In genomic region chr8:94385506-94386213, GRCm38 (mm10) we compare ENCODE assay signal across 8 mouse cellular contexts. TPM values are rescaled to one million over a fixed set of nuclear protein-coding genes. Genes with fewer than 3 reads are reported as not detected.
DNase-seq lines count a peak whose midpoint lies in the region; ATAC-seq and TF ChIP-seq lines count a peak whose summit lies in the region.

No protein-coding gene starts in this region.

- H3K27ac ChIP-seq in lung, embryonic 15.5 days = peak overlapping the region; percentile 77
- H3K27ac ChIP-seq in embryonic fibroblast, embryonic 13.5 days (ENCODE audit: insufficient read depth, low read length) = peak overlapping the region; percentile 66
- peak overlapping the region; percentile 84 for H3K27ac ChIP-seq in intestine, embryonic 15.5 days
- H3K27ac ChIP-seq in neural tube, embryonic 14.5 days (ENCODE audit: low read depth, low read length) = peak overlapping the region; percentile 96

- no peaks in the 10 kb centered on the region for H3K27me3 ChIP-seq in lung, embryonic 15.5 days
- no peaks in the 10 kb centered on the region for H3K27me3 ChIP-seq in intestine, embryonic 15.5 days (replicated peaks)
- H3K27me3 ChIP-seq in neural tube, embryonic 14.5 days (ENCODE audit: control insufficient read depth, insufficient read depth, low read length) = no peaks in the 10 kb centered on the region

- peaks cover 17% of the 10 kb centered on the region for H3K4me1 ChIP-seq in lung, embryonic 15.5 days
- H3K4me1 ChIP-seq in embryonic fibroblast, embryonic 13.5 days (ENCODE audit: control insufficient read depth, insufficient read depth, low read length) = peaks cover 5% of the 10 kb centered on the region; the same call in 1 of the 2 replicates
- peaks cover 11% of the 10 kb centered on the region for H3K4me1 ChIP-seq in intestine, embryonic 15.5 days (replicated peaks)
- peaks cover 13% of the 10 kb centered on the region; the same call in 1 of the 2 replicates for H3K4me1 ChIP-seq in neural tube, embryonic 14.5 days (ENCODE audit: control insufficient read depth, insufficient read depth, low read length)

- H3K9me3 ChIP-seq in lung, embryonic 15.5 days = no peaks in the 10 kb centered on the region
- no peaks in the 10 kb centered on the region for H3K9me3 ChIP-seq in intestine, embryonic 15.5 days
- no peaks in the 10 kb centered on the region for H3K9me3 ChIP-seq in neural tube, embryonic 14.5 days (ENCODE audit: control insufficient read depth, low read length)

- peak overlapping the region; percentile 75 for H3K4me2 ChIP-seq in lung, embryonic 15.5 days
- peak overlapping the region; percentile 90 for H3K4me2 ChIP-seq in intestine, embryonic 15.5 days (replicated peaks)
- H3K4me2 ChIP-seq in neural tube, embryonic 14.5 days (ENCODE audit: low read depth, low read length) = peak overlapping the region; percentile 91

- 24% methylated on average over 20 of the region's 20 CpGs for WGBS in lung, embryonic 15.5 days
- 23% methylated on average over 20 of the region's 20 CpGs for WGBS in intestine, embryonic 15.5 days
- 27% methylated on average over 16 of the region's 20 CpGs for WGBS in neural tube, embryonic 14.5 days

- peak overlapping the region; percentile 82 for H3K9ac ChIP-seq in lung, embryonic 15.5 days
- H3K9ac ChIP-seq in intestine, embryonic 15.5 days = peak overlapping the region; percentile 91
- peak overlapping the region; percentile 88 for H3K9ac ChIP-seq in neural tube, embryonic 14.5 days (replicated peaks; ENCODE audit: low read depth, low read length)

- no peak for TF ChIP-seq POLR2A in embryonic fibroblast, embryonic 13.5 days (IDR thresholded peaks at IDR 0.05; ENCODE audit: low read depth, low read length)

- no peak for TF ChIP-seq CTCF in embryonic fibroblast, embryonic 13.5 days (IDR thresholded peaks at IDR 0.05; ENCODE audit: borderline replicate concordance, insufficient read depth, low read length)

- H3K36me3 ChIP-seq in lung, embryonic 15.5 days = peaks cover 15% of the 10 kb centered on the region
- peaks cover 9% of the 10 kb centered on the region; the same call in 1 of the 2 replicates for H3K36me3 ChIP-seq in intestine, embryonic 15.5 days
- H3K36me3 ChIP-seq in neural tube, embryonic 14.5 days (ENCODE audit: control insufficient read depth, insufficient read depth, low read length) = peaks cover 14% of the 10 kb centered on the region

- H3K4me3 ChIP-seq in lung, embryonic 15.5 days = peak overlapping the region; percentile 88
- H3K4me3 ChIP-seq in embryonic fibroblast, embryonic 13.5 days (ENCODE audit: insufficient read depth, low read length) = peak overlapping the region; percentile 31
- H3K4me3 ChIP-seq in intestine, embryonic 15.5 days (replicated peaks) = peak overlapping the region; percentile 91
- H3K4me3 ChIP-seq in neural tube, embryonic 14.5 days (ENCODE audit: low read depth, low read length) = peak overlapping the region; percentile 82

- no peak for DNase-seq in lung, postnatal 14 days
- DNase-seq in frontal cortex, postnatal 14 days (ENCODE audit: low spot score in 2 of 2) = no peak
- no peak for DNase-seq in urinary bladder, adult 2 months (ENCODE audit: low spot score)
- no peak for DNase-seq in T-cell, adult 2 months (ENCODE audit: low spot score)

- no peak for ATAC-seq in lung, embryonic 15.5 days (ENCODE audit: borderline replicate concordance, extremely low read depth, low FRiP score, low TSS enrichment)
- ATAC-seq in intestine, embryonic 15.5 days = peak; percentile 30
- peak; percentile 42 for ATAC-seq in neural tube, embryonic 14.5 days (ENCODE audit: low read depth)

RNA-seq across cellular contexts. Expression of gene Herpud1, which starts 0.6 kb away (rescaled TPM):
- polyA plus RNA-seq in lung, embryonic 15.5 days (2015; fragmentation: Nextera tagmentation; extraction: Ambion mirVana) = 107 and 116 TPM in 2 replicates
- 93.3 and 103 TPM in 2 replicates for polyA plus RNA-seq in embryonic fibroblast, embryonic 13.5 days (2011; ENCODE audit: insufficient read length, low read depth, missing spikeins)
- 115 and 138 TPM in 2 replicates for polyA plus RNA-seq in intestine, embryonic 15.5 days (2015; fragmentation: Nextera tagmentation; extraction: Ambion mirVana)
- 69.0 and 71.8 TPM in 2 replicates for polyA plus RNA-seq in neural tube, embryonic 14.5 days (2014; fragmentation: Nextera tagmentation; extraction: Ambion mirVana)
- polyA plus RNA-seq in urinary bladder, adult 2 months (2012; rRNA removed) = 325 and 330 TPM in 2 replicates

RNA-seq across cellular contexts. Expression of gene Nlrc5, which starts 48.5 kb away (rescaled TPM):
- 0.10 and 0.43 TPM in 2 replicates for polyA plus RNA-seq in lung, embryonic 15.5 days (2015; fragmentation: Nextera tagmentation; extraction: Ambion mirVana)
- 4.5 and 6.2 TPM in 2 replicates for polyA plus RNA-seq in embryonic fibroblast, embryonic 13.5 days (2011; ENCODE audit: insufficient read length, low read depth, missing spikeins)
- polyA plus RNA-seq in intestine, embryonic 15.5 days (2015; fragmentation: Nextera tagmentation; extraction: Ambion mirVana) = 0.21 and 0.33 TPM in 2 replicates
- 0.13 and 0.37 TPM in 2 replicates for polyA plus RNA-seq in neural tube, embryonic 14.5 days (2014; fragmentation: Nextera tagmentation; extraction: Ambion mirVana)
- polyA plus RNA-seq in urinary bladder, adult 2 months (2012; rRNA removed) = 17.1 and 23.3 TPM in 2 replicates

RNA-seq across cellular contexts. Expression of gene Slc12a3, which starts 56.7 kb away (rescaled TPM):
- polyA plus RNA-seq in lung, embryonic 15.5 days (2015; fragmentation: Nextera tagmentation; extraction: Ambion mirVana) = 0.14 TPM in 1 of 2 replicates, not detected in the other
- 0.13 TPM in 1 of 2 replicates, not detected in the other for polyA plus RNA-seq in embryonic fibroblast, embryonic 13.5 days (2011; ENCODE audit: insufficient read length, low read depth, missing spikeins)
- polyA plus RNA-seq in intestine, embryonic 15.5 days (2015; fragmentation: Nextera tagmentation; extraction: Ambion mirVana) = 0.06 and 0.10 TPM in 2 replicates
- polyA plus RNA-seq in neural tube, embryonic 14.5 days (2014; fragmentation: Nextera tagmentation; extraction: Ambion mirVana) = 0.08 TPM in 1 of 2 replicates, not detected in the other
- polyA plus RNA-seq in urinary bladder, adult 2 months (2012; rRNA removed) = 0.21 TPM in 2 replicates

Comparison
In these comparisons a context has a peak if more than half of its experiments do, and no peak if none do; other contexts are left out.
1. H3K4me3 ChIP-seq: peak in every context shown above with its lines; median percentile 91 in intestine, embryonic 15.5 days; 88 in lung, embryonic 15.5 days; 82 in neural tube, embryonic 14.5 days; 31 in embryonic fibroblast, embryonic 13.5 days.